Mouse (Mus musculus) lung, embryonic 14.5 days (tissue): ENCODE measurements around the gene Cacnb4. TPM values are rescaled to one million over a fixed set of nuclear protein-coding genes. Genes with fewer than 3 reads are reported as not detected.

ENCODE experiments used
- ATAC-seq: fragments of 200-750 bp; cut with Nextera tagmentation; 2 replicates; pipeline ENCODE4 v1.8.0; 2017; ENCODE audit warnings: mild to moderate bottlenecking, moderate TSS enrichment, moderate library complexity; ENCODE audit not compliant: insufficient read depth
- DNase-seq: peaks from one replicate; pipeline ENCODE4 v3.0.0-alpha.2; 2015
- H3K27ac ChIP-seq: fragments of 300-500 bp; sonication (generic); 2 replicates; pipeline ENCODE4 v1.5.1; 2014; ENCODE audit warnings: low read depth, mild to moderate bottlenecking, moderate library complexity
- H3K27me3 ChIP-seq: fragments of 300-500 bp; sonication (generic); 2 replicates; pipeline ENCODE4 v1.6.1; 2014; ENCODE audit warnings: low read length, control low read depth; ENCODE audit not compliant: insufficient read depth
- H3K36me3 ChIP-seq: fragments of 300-500 bp; sonication (generic); 2 replicates; pipeline ENCODE4 v1.6.1; 2014; ENCODE audit warnings: control low read depth; ENCODE audit not compliant: insufficient read depth
- H3K4me1 ChIP-seq: fragments of 300-500 bp; sonication (generic); 2 replicates; pipeline ENCODE4 v1.6.1; 2014; ENCODE audit warnings: antibody characterized with exemption, control low read depth; ENCODE audit not compliant: insufficient read depth
- H3K4me2 ChIP-seq: fragments of 300-500 bp; sonication (generic); 2 replicates; pipeline ENCODE4 v1.6.1; 2014; ENCODE audit warnings: mild to moderate bottlenecking
- H3K4me3 ChIP-seq: fragments of 300-500 bp; sonication (generic); 2 replicates; pipeline ENCODE4 v1.5.1; 2014; ENCODE audit warnings: low read depth, low read length
- H3K9ac ChIP-seq: fragments of 300-500 bp; sonication (generic); 2 replicates; pipeline ENCODE4 v1.6.1; 2014
- H3K9me3 ChIP-seq: fragments of 300-500 bp; sonication (generic); 2 replicates; pipeline ENCODE4 v1.6.1; 2016; ENCODE audit warnings: low read depth, low read length, control low read depth
- CTCF ChIP-seq: IDR thresholded peaks from 2 replicates; pipeline ENCODE4 v1.5.1; 2016; ENCODE audit warnings: antibody characterized with exemption, low read depth
- WGBS: fragments of 180-500 bp; shearing (Covaris S2); extraction: QIAGEN DNeasy Blood & Tissue Kit; methylation state at CpG from one replicate; pipeline ENCODE4 v1.1.7; 2014; 5-methylcytosine and 5-hydroxymethylcytosine counted together
- polyA plus RNA-seq: library from polyadenylated mRNA; unstranded; fragments of >200 nt; fragmentation: Nextera tagmentation; extraction: Ambion mirVana; gene quantifications from 2 replicates; pipeline ENCODE4 v1.2.1, GENCODE M21; 2014

The Cacnb4 gene
- 0.39 and 0.96 TPM in 2 replicates for polyA plus RNA-seq

DNA sequence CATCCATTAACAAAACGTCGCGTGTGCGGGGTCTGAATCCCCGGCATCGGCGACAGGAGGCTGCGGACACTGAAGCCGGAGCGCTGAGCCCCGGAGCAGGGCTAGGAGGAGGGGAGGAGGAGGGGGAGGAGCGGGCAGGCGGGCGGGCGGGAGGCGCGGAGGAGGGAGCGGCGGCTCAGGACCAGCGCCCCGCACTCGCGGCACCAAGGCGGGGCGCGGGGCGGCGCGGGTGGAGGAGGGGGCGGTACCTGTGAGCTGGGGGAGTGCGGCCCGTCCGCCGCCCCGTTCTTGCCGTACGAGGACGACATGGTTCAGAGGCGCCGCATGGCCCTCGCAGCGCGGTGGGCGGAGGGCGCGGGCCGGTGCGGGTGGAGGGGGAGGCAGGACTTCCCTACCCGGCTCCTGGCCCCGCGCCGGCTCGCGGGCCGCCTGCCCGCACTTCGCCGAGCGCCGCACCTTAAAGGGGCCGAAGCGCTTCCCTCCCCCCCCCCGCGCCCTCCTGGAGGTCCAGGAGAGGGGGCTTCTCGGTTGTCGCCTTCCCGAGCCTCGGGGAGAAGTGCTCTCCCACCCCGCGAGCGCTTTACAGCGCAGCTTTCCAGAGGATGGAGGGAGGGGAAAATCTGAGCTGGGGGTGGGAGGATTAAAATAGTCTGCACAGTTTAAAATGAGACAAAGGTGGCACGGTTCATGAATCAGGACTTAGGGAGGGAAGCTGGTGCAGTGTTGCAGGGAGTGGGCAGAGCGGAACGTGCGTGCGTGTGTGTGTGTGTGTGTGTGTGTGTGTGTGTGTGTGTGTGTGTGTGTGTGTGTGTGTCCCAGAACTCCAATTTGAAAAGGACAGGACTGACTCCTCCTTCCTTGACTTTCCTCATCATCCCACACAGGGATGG lies at the start of gene Cacnb4:
TSS of gene Cacnb4 (minus strand) at position 809 of the 890 bp plus-strand sequence.
- WGBS, result under 1% methylated on average over 42 of the region's 77 CpGs
- Histone ChIP-seq H3K4me2 (peak within 1 kb of the TSS; percentile 98), H3K27ac (no peak within 1 kb of the TSS), H3K36me3 (no peaks in the 10 kb centered on the region), H3K27me3 (peaks cover 19% of the 10 kb centered on the region), H3K9me3 (no peaks in the 10 kb centered on the region), H3K9ac (peak within 1 kb of the TSS; percentile 55), H3K4me3 (peak within 1 kb of the TSS; percentile 65), H3K4me1 (no peaks in the 10 kb centered on the region)
- TF ChIP-seq CTCF, result no peak
- DNase-seq (peak; percentile 61), ATAC-seq (peak; percentile 87)

DNA sequence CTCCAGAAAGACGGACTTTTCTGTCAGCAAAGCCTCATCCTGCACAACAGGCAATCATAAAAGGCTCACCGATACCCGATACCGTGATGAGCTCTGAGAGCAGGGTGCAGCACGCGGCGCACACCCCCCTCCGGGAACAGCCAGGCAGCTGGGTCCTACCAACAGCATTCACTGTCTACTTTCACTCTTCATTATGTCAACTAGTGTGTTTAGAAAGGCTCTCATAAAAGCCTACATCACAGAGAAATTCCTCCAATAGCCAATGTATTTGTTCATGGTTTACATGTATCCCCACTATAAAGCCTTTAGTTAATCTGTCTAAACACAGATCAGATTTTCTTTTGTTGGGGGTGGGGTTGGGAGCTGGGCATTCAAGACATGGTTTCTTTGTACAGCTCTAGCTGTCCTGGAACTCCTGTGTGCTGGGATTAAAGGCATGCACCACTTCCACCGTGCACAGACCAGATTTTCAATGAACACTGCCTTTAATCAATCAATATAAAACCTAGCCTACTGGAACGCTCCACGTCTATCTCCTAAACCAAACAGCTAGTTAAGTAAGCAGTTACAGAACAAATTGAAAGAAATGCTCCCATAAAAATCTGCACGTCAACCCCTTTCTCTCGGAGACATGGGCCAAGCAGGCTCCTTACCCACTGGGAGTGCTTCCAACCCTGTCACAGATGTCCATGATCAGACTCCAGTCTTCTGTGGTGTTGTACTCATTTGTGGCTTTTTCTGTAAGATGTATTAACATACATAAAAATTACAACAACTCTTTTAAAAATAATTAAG lies 43.8 kb upstream of the Cacnb4 start:
- peak overlapping the region; percentile 36 for H3K4me2 ChIP-seq
- no peaks in the 10 kb centered on the region for H3K9me3 ChIP-seq
- ATAC-seq (peak; percentile 93), DNase-seq (peak; percentile 66)
- H3K4me3 ChIP-seq, result no peak overlapping the region
- no peaks in the 10 kb centered on the region for H3K27me3 ChIP-seq
- TF ChIP-seq CTCF, result no peak
- peak overlapping the region; percentile 56; the same call in 1 of the 2 replicates for H3K27ac ChIP-seq
- WGBS, result 43% methylated on average over 13 of the region's 13 CpGs
- H3K4me1 ChIP-seq, result no peaks in the 10 kb centered on the region
- H3K36me3 ChIP-seq, result 0 out of 2 replicates have a peak, but pooled peaks cover 4% of the 10 kb centered on the region
- H3K9ac ChIP-seq, result no peak overlapping the region

DNA sequence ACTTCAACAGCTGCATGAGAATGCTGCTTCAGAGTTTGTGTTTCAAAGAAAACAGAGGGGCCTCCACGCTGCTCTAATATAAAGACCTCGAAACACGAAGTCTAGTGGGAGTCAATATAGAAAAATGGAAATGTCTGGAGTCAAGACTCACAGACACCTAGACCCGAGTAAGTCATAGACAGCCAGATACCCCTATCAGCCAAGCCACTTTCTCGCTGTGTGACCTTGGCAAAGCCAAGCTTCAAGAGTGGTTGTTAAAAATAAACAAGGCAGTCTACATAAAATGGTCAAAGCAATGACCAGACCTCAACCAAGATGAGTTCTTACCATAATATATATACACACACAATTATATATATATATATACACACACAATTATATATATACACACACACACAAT lies 40.4 kb upstream of the Cacnb4 start:
- no peak overlapping the region for H3K4me2 ChIP-seq
- TF ChIP-seq CTCF, result no peak
- 89% methylated on average over 5 of the region's 5 CpGs for WGBS

DNA sequence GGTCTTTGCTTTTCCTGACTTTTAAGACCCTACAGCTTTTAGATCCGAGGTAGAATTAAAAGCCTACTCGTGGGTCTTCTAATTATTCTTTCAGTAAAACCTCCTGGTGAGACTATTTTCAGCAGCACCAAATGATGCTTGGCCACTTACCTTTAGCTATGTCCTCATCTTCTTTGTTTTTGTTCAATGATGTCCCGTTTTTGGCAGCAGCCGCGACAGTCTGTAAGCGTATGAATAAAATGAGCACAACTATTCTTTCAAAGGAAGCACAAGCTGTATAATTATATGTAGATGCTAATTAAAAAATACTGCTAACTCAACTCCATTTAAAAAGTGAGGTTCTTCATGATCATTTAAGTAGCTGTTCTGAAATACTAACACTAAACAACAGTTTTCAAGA lies 38.9 kb upstream of the Cacnb4 start:
- no peak overlapping the region for H3K4me3 ChIP-seq
- 91% methylated on average over 6 of the region's 6 CpGs for WGBS
- no peaks in the 10 kb centered on the region for H3K27me3 ChIP-seq
- ATAC-seq, result no peak
- H3K36me3 ChIP-seq, result peaks cover 25% of the 10 kb centered on the region
- no peak for DNase-seq
- no peaks in the 10 kb centered on the region for H3K4me1 ChIP-seq
- TF ChIP-seq CTCF, result no peak
- no peak overlapping the region for H3K4me2 ChIP-seq
- no peak overlapping the region for H3K27ac ChIP-seq
- H3K9ac ChIP-seq, result no peak overlapping the region
- H3K9me3 ChIP-seq, result no peaks in the 10 kb centered on the region

More for the DNA sequence above, 40.4 kb upstream of the Cacnb4 start:
- no peaks in the 10 kb centered on the region for H3K27me3 ChIP-seq
- ATAC-seq (no peak), DNase-seq (no peak)
- H3K9ac ChIP-seq, result no peak overlapping the region
- peaks cover 24% of the 10 kb centered on the region for H3K36me3 ChIP-seq
- no peak overlapping the region for H3K4me3 ChIP-seq
- no peaks in the 10 kb centered on the region for H3K9me3 ChIP-seq
- no peak overlapping the region for H3K27ac ChIP-seq
- H3K4me1 ChIP-seq, result no peaks in the 10 kb centered on the region

DNA sequence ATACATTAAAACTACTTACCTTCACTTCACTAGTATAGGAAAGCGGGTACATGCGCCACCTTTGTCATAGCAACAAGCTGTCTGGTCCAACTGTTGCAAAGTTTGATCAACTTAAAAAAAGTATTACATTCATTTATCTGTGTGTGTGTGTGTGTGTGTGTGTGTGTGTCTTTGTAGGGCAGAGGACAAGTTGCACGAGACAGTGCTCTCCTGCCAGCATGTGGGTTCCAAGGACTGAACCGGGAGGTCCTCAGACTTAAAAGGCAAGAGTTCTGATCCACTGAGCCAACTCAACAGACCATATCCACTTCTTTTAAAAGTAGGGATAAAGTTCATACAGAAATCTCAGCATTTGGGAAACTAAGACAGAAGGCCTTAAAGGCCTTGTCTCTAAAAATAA lies 37.5 kb upstream of the Cacnb4 start:
- DNase-seq (no peak), ATAC-seq (no peak)
- no peak for TF ChIP-seq CTCF
- Histone ChIP-seq H3K4me2 (no peak overlapping the region), H3K36me3 (peaks cover 34% of the 10 kb centered on the region), H3K9me3 (no peaks in the 10 kb centered on the region), H3K4me1 (no peaks in the 10 kb centered on the region), H3K27ac (no peak overlapping the region), H3K27me3 (no peaks in the 10 kb centered on the region), H3K9ac (no peak overlapping the region), H3K4me3 (no peak overlapping the region)
- WGBS, result 94% methylated on average over 4 of the region's 4 CpGs

DNA sequence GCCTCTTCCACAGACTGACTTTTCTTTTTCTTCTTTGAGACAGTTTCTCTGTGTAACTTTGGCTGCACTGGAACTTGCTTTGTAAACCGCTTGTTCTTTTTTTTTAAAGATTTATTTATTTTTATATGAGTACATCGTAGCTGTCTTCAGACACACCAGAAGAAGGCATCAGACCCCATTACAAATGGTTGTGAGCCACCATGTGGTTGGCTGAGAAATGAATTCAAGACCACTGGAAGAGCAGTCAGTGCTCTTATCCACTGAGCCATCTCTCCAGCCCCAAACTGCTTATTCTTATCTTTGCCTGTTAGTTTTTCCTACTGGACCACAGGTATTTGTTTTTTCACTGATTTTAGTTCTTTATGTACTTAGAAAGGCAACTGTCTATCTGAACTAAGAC lies 34.2 kb upstream of the Cacnb4 start:
- Histone ChIP-seq H3K9ac (no peak overlapping the region), H3K4me3 (no peak overlapping the region), H3K4me1 (no peaks in the 10 kb centered on the region), H3K4me2 (no peak overlapping the region), H3K27me3 (no peaks in the 10 kb centered on the region), H3K9me3 (no peaks in the 10 kb centered on the region), H3K27ac (no peak overlapping the region), H3K36me3 (peaks cover 36% of the 10 kb centered on the region)
- WGBS, result 59% methylated on average over 2 of the region's 2 CpGs
- no peak for TF ChIP-seq CTCF
- DNase-seq (no peak), ATAC-seq (no peak)

DNA sequence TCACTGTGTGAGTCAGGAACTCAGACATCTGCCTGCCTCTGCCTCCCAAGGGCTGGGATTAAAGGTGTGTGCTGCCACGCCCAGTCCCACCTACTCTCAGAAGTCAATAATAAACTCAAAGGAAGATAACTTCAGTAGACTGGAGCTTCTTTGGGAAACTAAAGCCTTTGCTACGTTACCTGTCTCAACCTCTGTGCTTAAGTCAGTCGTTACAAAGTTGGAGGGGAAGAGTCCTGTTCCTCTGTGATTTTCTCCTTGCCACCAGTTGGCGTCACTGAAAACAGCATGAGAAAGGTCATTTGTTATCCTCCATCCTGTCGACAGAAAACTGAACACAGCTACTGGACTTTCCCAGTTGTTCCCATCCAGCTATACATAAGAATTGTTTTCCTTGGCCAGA lies 32.8 kb upstream of the Cacnb4 start:
- Histone ChIP-seq H3K9ac (no peak overlapping the region), H3K9me3 (no peaks in the 10 kb centered on the region), H3K36me3 (peaks cover 36% of the 10 kb centered on the region), H3K4me3 (no peak overlapping the region), H3K27ac (no peak overlapping the region), H3K4me1 (no peaks in the 10 kb centered on the region), H3K4me2 (no peak overlapping the region), H3K27me3 (no peaks in the 10 kb centered on the region)
- no peak for TF ChIP-seq CTCF
- ATAC-seq (no peak), DNase-seq (no peak)
- WGBS, result 85% methylated on average over 5 of the region's 5 CpGs
